Comparison of ENCODE assay signal across 10 mouse cellular contexts in genomic region chr9:110673107-110673752, GRCm38 (mm10). TPM values are rescaled to one million over a fixed set of nuclear protein-coding genes. Genes with fewer than 3 reads are reported as not detected.
DNase-seq lines count a peak whose midpoint lies in the region; ATAC-seq and TF ChIP-seq lines count a peak whose summit lies in the region.
"Had no signal": no experiment of that assay in that cellular context is flagged by ENCODE, and none has a peak within 500 bp of the region (broad histone marks: within the 10 kb centered on the region; RNA-seq: fewer than 3 reads in every experiment).

No protein-coding gene starts in this region.

- no peak for DNase-seq in heart, postnatal 14 days
- peak; percentile 34 for DNase-seq in midbrain, postnatal 0 days (ENCODE audit: low spot score)
- peak; percentile 73 for DNase-seq in testis, postnatal 14 days (ENCODE audit: low spot score)
- no peak for DNase-seq in MN1 (ENCODE audit: low spot score)
- DNase-seq: right cerebral cortex, postnatal 25 days had no signal

- 55% methylated on average over 10 of the region's 10 CpGs for WGBS in heart, embryonic 11.5 days (ENCODE audit: insufficient replicate concordance)
- WGBS in midbrain, postnatal 0 days, result 58% methylated on average over 10 of the region's 10 CpGs
- WGBS in midbrain, embryonic 13.5 days, result 57% methylated on average over 10 of the region's 10 CpGs
- 48% methylated on average over 10 of the region's 10 CpGs for WGBS in heart, embryonic 15.5 days

- intact Hi-C loops in heart, postnatal 14 days (cut with DNase I), result loop anchor here (2.0 to 5.0 kb wide), 2 partner anchors 14 to 34 kb away; no protein-coding TSS in a partner anchor

- H3K9me3 ChIP-seq in heart, embryonic 11.5 days (replicated peaks; ENCODE audit: control insufficient read depth, low read length), result no peaks in the 10 kb centered on the region
- H3K9me3 ChIP-seq in midbrain, postnatal 0 days (ENCODE audit: low read length), result no peaks in the 10 kb centered on the region
- no peaks in the 10 kb centered on the region for H3K9me3 ChIP-seq in midbrain, embryonic 13.5 days
- no peaks in the 10 kb centered on the region for H3K9me3 ChIP-seq in heart, embryonic 15.5 days (replicated peaks)

- H3K9ac ChIP-seq in heart, embryonic 11.5 days (ENCODE audit: low read depth, low read length), result no peak overlapping the region
- H3K9ac ChIP-seq in midbrain, postnatal 0 days (replicated peaks; ENCODE audit: low read length, poor library complexity, severe bottlenecking), result no peak overlapping the region
- no peak overlapping the region for H3K9ac ChIP-seq in midbrain, embryonic 13.5 days (replicated peaks)
- no peak overlapping the region for H3K9ac ChIP-seq in heart, embryonic 15.5 days

- TF ChIP-seq CTCF in midbrain, postnatal 0 days (IDR thresholded peaks at IDR 0.05), result no peak

- peaks cover 77% of the 10 kb centered on the region for H3K4me1 ChIP-seq in heart, embryonic 11.5 days (ENCODE audit: control insufficient read depth, insufficient read depth, low read length)
- no peaks in the 10 kb centered on the region for H3K4me1 ChIP-seq in midbrain, postnatal 0 days (ENCODE audit: insufficient read depth, low read length)
- peaks cover 25% of the 10 kb centered on the region for H3K4me1 ChIP-seq in midbrain, embryonic 13.5 days (replicated peaks)
- H3K4me1 ChIP-seq in heart, embryonic 15.5 days (replicated peaks), result peaks cover 90% of the 10 kb centered on the region

- H3K27ac ChIP-seq in heart, embryonic 11.5 days (ENCODE audit: low read depth, low read length), result peak overlapping the region; percentile 29; the same call in 1 of the 2 replicates
- no peak overlapping the region for H3K27ac ChIP-seq in midbrain, postnatal 0 days (ENCODE audit: low read depth, low read length)
- no peak overlapping the region for H3K27ac ChIP-seq in midbrain, embryonic 13.5 days
- H3K27ac ChIP-seq in heart, embryonic 15.5 days, result peak overlapping the region; percentile 73

- no peak for ATAC-seq in heart, embryonic 11.5 days (replicated peaks; ENCODE audit: insufficient number of reproducible peaks, low FRiP score, low TSS enrichment)
- peak; percentile 27; the same call in 1 of the 2 replicates for ATAC-seq in midbrain, postnatal 0 days (ENCODE audit: low FRiP score)
- ATAC-seq in midbrain, embryonic 13.5 days, result no peak
- no peak for ATAC-seq in heart, embryonic 15.5 days (replicated peaks; ENCODE audit: insufficient number of reproducible peaks, insufficient read depth, low FRiP score, low read depth)
- ATAC-seq in erythroid progenitor cell, adult 5-6 weeks (replicated peaks; ENCODE audit: low FRiP score, poor library complexity, severe bottlenecking), result no peak

- H3K4me2 ChIP-seq in heart, embryonic 11.5 days, result no peak overlapping the region
- no peak overlapping the region for H3K4me2 ChIP-seq in midbrain, postnatal 0 days (ENCODE audit: low read depth, low read length, poor library complexity, severe bottlenecking)
- no peak overlapping the region for H3K4me2 ChIP-seq in midbrain, embryonic 13.5 days (replicated peaks)
- peak overlapping the region; percentile 16 for H3K4me2 ChIP-seq in heart, embryonic 15.5 days

- H3K4me3 ChIP-seq in heart, embryonic 11.5 days (ENCODE audit: low read depth, low read length), result no peak overlapping the region
- no peak overlapping the region for H3K4me3 ChIP-seq in midbrain, postnatal 0 days (ENCODE audit: low read depth, low read length)
- H3K4me3 ChIP-seq in midbrain, embryonic 13.5 days (replicated peaks), result no peak overlapping the region
- H3K4me3 ChIP-seq in heart, embryonic 15.5 days, result no peak overlapping the region
- H3K4me3 ChIP-seq: erythroblast, embryonic 14.5 days had no signal

- H3K36me3 ChIP-seq in heart, embryonic 11.5 days (ENCODE audit: control insufficient read depth, insufficient read depth, low read length), result no peaks in the 10 kb centered on the region
- no peaks in the 10 kb centered on the region for H3K36me3 ChIP-seq in midbrain, postnatal 0 days (ENCODE audit: insufficient read depth, low read length)
- no peaks in the 10 kb centered on the region for H3K36me3 ChIP-seq in midbrain, embryonic 13.5 days
- no peaks in the 10 kb centered on the region for H3K36me3 ChIP-seq in heart, embryonic 15.5 days

- H3K27me3 ChIP-seq in heart, embryonic 11.5 days (ENCODE audit: control insufficient read depth, insufficient read depth, low read length), result no peaks in the 10 kb centered on the region
- no peaks in the 10 kb centered on the region for H3K27me3 ChIP-seq in midbrain, postnatal 0 days (ENCODE audit: insufficient read depth, low read length)
- H3K27me3 ChIP-seq in midbrain, embryonic 13.5 days, result no peaks in the 10 kb centered on the region
- H3K27me3 ChIP-seq in heart, embryonic 15.5 days, result no peaks in the 10 kb centered on the region

RNA-seq across cellular contexts. Expression of gene Ccdc12, which starts 16.9 kb away (rescaled TPM):
- 135 and 149 TPM in 2 replicates for polyA plus RNA-seq in heart, embryonic 11.5 days (2014; fragmentation: Nextera tagmentation; extraction: Ambion mirVana)
- 10 to 100 TPM; 65.4 to 68.1 TPM for total RNA-seq in heart, postnatal 14 days (2021)
- total RNA-seq in midbrain, postnatal 0 days (2014; rRNA removed), result 25.0 and 51.6 TPM in 2 replicates
- polyA plus RNA-seq in midbrain, postnatal 0 days (2015; fragmentation: Nextera tagmentation; extraction: Ambion mirVana), result 102 and 106 TPM in 2 replicates
- 136 and 140 TPM in 2 replicates for polyA plus RNA-seq in midbrain, embryonic 13.5 days (2015; fragmentation: Nextera tagmentation; extraction: Ambion mirVana)
- polyA plus RNA-seq in heart, embryonic 15.5 days (2015; fragmentation: Nextera tagmentation; extraction: Ambion mirVana), result 130 and 138 TPM in 2 replicates
- total RNA-seq in erythroid progenitor cell, adult 5-6 weeks (2015; ENCODE audit: low replicate concordance), result 59.8 and 67.1 TPM in 2 replicates
- 32.8 and 34.5 TPM in 2 replicates for total RNA-seq in erythroid progenitor cell, adult 5-6 weeks (2017; ENCODE audit: low replicate concordance)

RNA-seq across cellular contexts. Expression of gene Nbeal2, which starts 19.3 kb away (rescaled TPM):
- 1.4 and 1.6 TPM in 2 replicates for polyA plus RNA-seq in heart, embryonic 11.5 days (2014; fragmentation: Nextera tagmentation; extraction: Ambion mirVana)
- total RNA-seq in heart, postnatal 14 days (2021), result 10 to 100 TPM; 10.4 to 12.0 TPM
- total RNA-seq in midbrain, postnatal 0 days (2014; rRNA removed), result 9.3 and 11.5 TPM in 2 replicates
- 3.9 and 4.0 TPM in 2 replicates for polyA plus RNA-seq in midbrain, postnatal 0 days (2015; fragmentation: Nextera tagmentation; extraction: Ambion mirVana)
- 2.0 and 3.1 TPM in 2 replicates for polyA plus RNA-seq in midbrain, embryonic 13.5 days (2015; fragmentation: Nextera tagmentation; extraction: Ambion mirVana)
- polyA plus RNA-seq in heart, embryonic 15.5 days (2015; fragmentation: Nextera tagmentation; extraction: Ambion mirVana), result 1.8 and 4.2 TPM in 2 replicates
- 9.4 and 16.3 TPM in 2 replicates for total RNA-seq in erythroid progenitor cell, adult 5-6 weeks (2015; ENCODE audit: low replicate concordance)
- total RNA-seq in erythroid progenitor cell, adult 5-6 weeks (2017; ENCODE audit: low replicate concordance), result 1.4 and 10.1 TPM in 2 replicates

RNA-seq across cellular contexts. Expression of gene Nradd, which starts 49.0 kb away (rescaled TPM):
- 12.6 and 19.1 TPM in 2 replicates for polyA plus RNA-seq in heart, embryonic 11.5 days (2014; fragmentation: Nextera tagmentation; extraction: Ambion mirVana)
- total RNA-seq in heart, postnatal 14 days (2021), result 1 to 10 TPM; 1.1 to 1.2 TPM
- total RNA-seq in midbrain, postnatal 0 days (2014; rRNA removed), result 20.9 and 23.2 TPM in 2 replicates
- polyA plus RNA-seq in midbrain, postnatal 0 days (2015; fragmentation: Nextera tagmentation; extraction: Ambion mirVana), result 17.4 and 20.6 TPM in 2 replicates
- 33.8 and 36.6 TPM in 2 replicates for polyA plus RNA-seq in midbrain, embryonic 13.5 days (2015; fragmentation: Nextera tagmentation; extraction: Ambion mirVana)
- 17.7 and 22.9 TPM in 2 replicates for polyA plus RNA-seq in heart, embryonic 15.5 days (2015; fragmentation: Nextera tagmentation; extraction: Ambion mirVana)
- total RNA-seq in erythroid progenitor cell, adult 5-6 weeks (2015; ENCODE audit: low replicate concordance), result 2.2 TPM in 1 of 2 replicates, not detected in the other
- 1.3 TPM in 1 of 2 replicates, not detected in the other for total RNA-seq in erythroid progenitor cell, adult 5-6 weeks (2017; ENCODE audit: low replicate concordance)

Comparison
In these comparisons a context has a peak if more than half of its experiments do, and no peak if none do; other contexts are left out.
1. H3K27ac ChIP-seq: peak in heart, embryonic 11.5 days (single experiment) and heart, embryonic 15.5 days (single experiment); none in midbrain, postnatal 0 days (single experiment) and midbrain, embryonic 13.5 days (single experiment).
2. DNase-seq: peak in midbrain, postnatal 0 days (single experiment) and testis, postnatal 14 days (single experiment); none in heart, postnatal 14 days (0 of 2) and MN1 (single experiment).